Mouse (Mus musculus): Measurements from ENCODE around the gene Pfn4. TPM values are rescaled to one million over a fixed set of nuclear protein-coding genes. Genes with fewer than 3 reads are reported as not detected.
"Not testable (repeated sequence)": the region's sequence is repeated elsewhere in the genome, so short reads cannot be mapped to it uniquely, and the experiment has no call there.

Pfn4 gene
- 10 to 100 TPM in 1 of 2 experiments, 1 to 10 TPM in 1; 9.7 to 12.5 TPM for total RNA-seq (2021)
- long read RNA-seq, experiment 1, transcript Pfn4-201 (4 exons, 1,306 nt) = major isoform, 14 of 14 reads
- long read RNA-seq, experiment 1, partial matches to known transcripts = 0 of 14 reads
- long read RNA-seq, experiment 1, other reads (novel, unspliced or antisense) = 0 of 14 reads
- long read RNA-seq, experiment 2, full-length matches to known transcripts = 6 of 7 reads
- long read RNA-seq, experiment 2, partial matches to known transcripts = 0 of 7 reads
- long read RNA-seq, experiment 2, other reads (novel, unspliced or antisense) = 1 of 7 reads

DNA sequence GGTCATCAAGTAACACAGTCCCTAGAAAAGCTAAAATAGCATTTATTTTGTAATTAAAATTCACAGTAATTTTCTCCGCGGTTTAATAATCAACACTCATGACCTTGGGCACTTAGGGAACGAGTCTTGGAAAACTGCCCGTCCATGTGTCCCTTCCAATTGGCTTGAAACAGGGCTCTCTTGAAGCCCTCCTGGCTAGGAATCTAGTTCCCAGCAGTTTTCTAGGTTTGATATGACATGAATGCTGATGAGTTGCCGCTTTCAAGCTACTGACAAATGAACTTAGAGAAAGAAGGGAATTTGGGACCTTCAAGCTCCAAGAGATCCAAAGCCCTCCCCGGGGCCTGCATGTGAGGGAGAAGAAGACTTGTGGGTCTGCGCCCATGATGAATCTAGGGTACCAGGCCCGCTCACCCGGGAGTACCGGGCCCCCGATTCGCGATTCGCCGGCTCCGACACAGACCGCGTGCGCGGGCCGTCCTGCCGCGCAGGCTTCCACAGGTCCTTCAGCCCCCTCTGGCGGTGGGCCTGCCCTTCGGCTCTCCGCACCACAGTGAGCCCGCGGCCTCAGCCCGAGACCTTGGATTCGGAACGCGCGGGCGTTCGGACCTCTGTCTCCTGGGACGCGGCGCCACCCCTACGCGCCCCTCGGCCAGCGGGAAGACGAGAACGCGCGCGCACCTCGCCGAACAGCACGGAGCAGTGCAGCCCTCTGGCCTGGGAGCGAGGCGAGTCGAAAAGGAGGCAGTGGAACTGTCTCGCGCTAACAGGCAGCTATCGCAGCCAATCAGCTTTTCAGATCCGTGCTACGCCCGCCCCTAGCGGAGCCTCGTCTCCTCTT, at the start of gene Pfn4, which contains the start of gene Fam228b:
Gene Pfn4 (plus strand): TSS at position 531 of the 841 bp plus-strand sequence.
Gene Fam228b (minus strand): TSS at position 776 of the 841 bp plus-strand sequence.
- peak; percentile 89 for TF ChIP-seq CTCF (IDR thresholded peaks at IDR 0.05)
- intact Hi-C loops (cut with DNase I) = loop anchor here (2.0 to 5.0 kb wide), 6 partner anchors 48 to 196 kb away; partner anchors contain the start of genes Gm3625, Itsn2, Sf3b6 and Ubxn2a
- peak; percentile 97 to 99 for DNase-seq (ENCODE audit: extremely low spot score in 1 of 2, low spot score in 2 of 2)
- peak within 1 kb of the TSS; percentile 73 for H3K4me3 ChIP-seq
- H3K27ac ChIP-seq = peak within 1 kb of the TSS; percentile 98

DNA sequence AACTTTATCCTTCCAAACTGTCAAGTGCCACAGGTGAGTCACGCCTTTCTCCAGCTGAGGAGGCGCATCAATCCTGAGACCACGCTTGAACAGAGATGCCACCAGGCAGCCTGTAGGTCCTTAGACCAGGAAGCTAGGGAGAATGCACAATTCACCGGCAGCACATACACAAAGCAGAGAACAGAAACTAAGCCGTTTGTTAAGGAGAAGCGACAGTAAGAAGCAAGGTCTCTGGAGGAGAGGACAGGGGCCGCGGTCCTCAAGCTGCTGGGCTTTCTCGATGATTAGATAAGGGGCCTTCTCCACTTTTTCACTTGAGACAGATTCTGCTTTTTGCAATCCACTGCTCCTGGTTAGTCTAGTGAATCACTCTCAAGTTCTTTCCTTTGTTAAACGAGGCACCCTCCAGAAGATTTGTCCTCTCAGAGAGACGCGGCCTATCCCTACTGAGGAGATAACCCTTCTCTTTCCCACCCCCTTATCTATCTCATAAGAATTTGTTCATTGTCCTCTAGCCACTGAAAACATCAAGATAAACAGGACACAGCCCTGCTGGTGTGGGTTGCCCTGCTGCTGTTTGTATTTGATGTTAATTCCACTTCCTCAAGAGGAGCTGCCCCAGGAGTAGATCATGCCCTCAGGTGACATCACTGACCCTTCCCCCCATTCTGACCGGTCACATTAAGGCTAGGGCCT, 49.6 kb upstream of the Pfn4 start:
- H3K4me3 ChIP-seq = no peak overlapping the region
- H3K27ac ChIP-seq = no peak overlapping the region
- DNase-seq (ENCODE audit: extremely low spot score in 1 of 2, low spot score in 2 of 2) = no peak
- TF ChIP-seq CTCF (IDR thresholded peaks at IDR 0.05) = no peak
- intact Hi-C loops (cut with DNase I) = no loop called here

DNA sequence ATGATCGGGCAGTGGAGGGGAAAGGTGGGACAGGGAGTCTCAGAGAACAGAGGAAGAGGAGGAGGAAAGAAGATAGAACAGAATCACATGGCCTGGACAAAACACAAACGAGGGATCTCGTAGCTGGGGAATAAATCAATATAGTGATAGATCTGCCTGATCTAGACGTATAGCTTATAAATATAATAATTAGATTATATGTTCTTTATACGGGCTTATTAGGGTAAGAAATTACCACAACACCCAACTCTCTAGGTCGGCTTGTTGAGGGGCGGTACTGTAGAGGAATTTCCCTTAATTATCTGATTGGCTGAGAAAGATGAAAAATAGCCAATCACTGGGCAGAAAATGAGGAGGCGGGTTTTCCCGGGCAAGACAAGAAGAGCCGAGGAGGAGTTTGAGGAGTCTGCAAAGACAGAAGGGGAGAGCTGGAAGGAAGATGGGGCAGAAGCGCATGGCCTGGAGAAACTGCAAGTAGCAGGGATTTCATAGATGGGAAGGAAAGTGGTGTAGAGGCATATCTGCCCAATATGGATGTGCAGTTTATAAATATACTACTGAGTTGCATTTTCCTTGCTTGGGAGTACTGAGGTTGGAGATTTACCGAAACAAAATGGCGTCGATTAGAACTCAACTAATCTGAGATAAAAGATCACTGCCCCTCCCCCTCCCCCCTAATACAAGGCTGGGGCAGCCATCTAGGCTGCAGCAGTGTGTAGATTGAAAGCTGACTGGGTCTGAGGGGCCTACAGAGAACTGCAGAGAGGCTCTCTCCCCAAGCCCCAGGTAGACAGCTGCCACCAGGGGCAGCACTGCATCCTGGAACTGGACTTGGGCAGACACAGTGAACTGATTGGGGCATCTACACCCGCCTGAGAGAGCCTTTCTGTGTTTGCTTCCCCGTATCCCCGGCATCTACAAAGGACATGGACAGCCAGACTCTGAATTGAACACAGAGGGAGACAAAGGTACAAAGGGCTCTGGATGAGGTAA, 48.8 kb upstream of the Pfn4 start:
- H3K27ac ChIP-seq = no peak overlapping the region
- TF ChIP-seq CTCF (IDR thresholded peaks at IDR 0.05) = peak; percentile 4; the same call in 1 of the 2 replicates
- no peak overlapping the region for H3K4me3 ChIP-seq
- intact Hi-C loops (cut with DNase I) = no loop called here
- DNase-seq (ENCODE audit: extremely low spot score in 1 of 2, low spot score in 2 of 2) = no peak

DNA sequence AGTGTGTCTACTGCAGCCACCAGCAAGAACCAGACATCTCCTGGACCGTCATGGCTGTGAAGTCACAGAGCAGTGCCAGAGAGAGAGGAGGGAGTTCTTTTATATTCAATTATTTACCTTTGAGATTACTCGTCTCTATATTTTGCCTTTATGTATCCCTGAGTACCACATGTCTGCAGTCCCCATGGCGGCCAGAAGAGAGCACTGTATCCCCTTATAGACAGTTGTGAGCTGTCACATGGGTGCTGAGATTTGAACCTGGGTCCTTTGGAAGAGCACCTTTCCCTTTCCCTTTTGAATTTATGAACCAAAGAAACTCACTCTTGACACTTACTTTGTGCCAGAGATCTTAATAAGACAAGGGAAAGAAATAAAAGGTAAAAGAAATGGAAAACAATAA, 39.7 kb upstream of the Pfn4 start:
- H3K4me3 ChIP-seq = no peak overlapping the region
- no peak for DNase-seq (ENCODE audit: extremely low spot score in 1 of 2, low spot score in 2 of 2)
- no peak overlapping the region for H3K27ac ChIP-seq
- no peak; the same call in 1 of the 2 replicates for TF ChIP-seq CTCF (IDR thresholded peaks at IDR 0.05)
- intact Hi-C loops (cut with DNase I) = no loop called here

DNA sequence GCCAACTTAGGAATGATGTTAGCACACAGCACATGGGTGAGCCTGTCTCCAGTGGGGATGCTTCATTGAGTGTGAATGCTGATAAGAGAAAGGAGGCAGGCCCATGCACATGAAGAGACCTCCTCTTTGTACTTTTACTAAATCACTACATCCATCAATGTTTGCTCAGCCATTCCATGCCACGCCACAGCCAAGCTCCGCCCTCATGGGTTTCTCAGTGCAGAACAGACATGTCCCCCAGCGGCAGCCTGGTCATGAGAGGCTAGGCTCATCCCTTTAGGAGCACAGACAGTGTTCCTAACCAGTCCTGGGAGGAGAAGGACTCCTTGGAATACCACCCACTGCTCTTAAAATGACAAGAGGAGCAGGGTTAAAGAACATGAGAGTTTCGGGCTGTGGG, 37.2 kb upstream of the Pfn4 start:
- no peak for DNase-seq (ENCODE audit: extremely low spot score in 1 of 2, low spot score in 2 of 2)
- no peak overlapping the region for H3K4me3 ChIP-seq
- no peak overlapping the region for H3K27ac ChIP-seq
- TF ChIP-seq CTCF (IDR thresholded peaks at IDR 0.05) = no peak
- intact Hi-C loops (cut with DNase I) = no loop called here

DNA sequence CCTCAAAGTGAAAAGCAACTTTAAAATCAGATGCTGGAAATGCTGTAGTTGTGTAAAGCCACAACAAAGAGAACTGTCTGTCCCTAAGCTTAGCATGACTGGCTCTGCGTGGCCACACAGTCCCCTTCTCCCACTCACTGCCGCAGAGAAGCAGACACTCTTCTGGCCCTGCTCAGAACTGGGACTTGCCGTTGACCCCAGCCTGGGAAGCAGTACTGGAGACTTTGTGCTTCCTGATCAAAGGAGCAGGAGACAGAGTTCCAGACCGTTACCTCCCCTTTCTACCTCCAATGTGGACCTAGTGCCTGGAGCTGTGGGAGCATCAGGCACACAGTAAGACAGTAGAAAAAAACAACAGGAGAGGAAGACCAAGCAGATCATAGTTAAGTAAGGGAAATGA, 36.5 kb upstream of the Pfn4 start:
- intact Hi-C loops (cut with DNase I) = no loop called here
- H3K4me3 ChIP-seq = no peak overlapping the region
- no peak for TF ChIP-seq CTCF (IDR thresholded peaks at IDR 0.05)
- no peak overlapping the region for H3K27ac ChIP-seq
- DNase-seq (ENCODE audit: extremely low spot score in 1 of 2, low spot score in 2 of 2) = no peak

DNA sequence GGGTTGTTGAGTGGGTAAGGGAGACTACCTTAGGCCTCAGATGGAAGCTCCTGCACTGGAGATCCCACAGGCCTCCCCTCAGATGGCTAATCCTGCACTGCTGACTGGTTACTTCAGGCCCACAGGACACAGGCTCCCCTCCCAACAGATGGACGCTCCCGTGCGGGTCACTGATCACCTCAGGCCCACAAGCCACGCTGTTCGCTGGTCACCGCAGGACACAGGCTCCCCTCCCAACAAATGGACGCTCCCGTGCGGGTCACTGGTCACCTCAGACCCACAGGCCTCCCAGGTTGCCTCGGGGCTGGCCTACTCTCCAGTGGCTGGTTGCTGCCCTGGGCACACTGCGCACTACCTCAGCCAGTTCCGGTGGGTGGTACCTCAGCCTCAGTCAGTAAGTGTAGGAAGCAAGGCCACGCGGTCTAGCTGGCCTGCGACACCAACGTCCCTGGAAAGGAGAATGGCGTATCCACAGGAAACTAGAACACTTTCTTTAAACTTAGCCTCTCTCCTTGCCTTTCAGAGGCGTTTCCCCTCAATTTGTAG, 30.7 kb upstream of the Pfn4 start, which contains the start of gene Fam228a:
Gene Fam228a (minus strand): TSS at position 400 of the 546 bp plus-strand sequence.
- no peak within 1 kb of the TSS for H3K27ac ChIP-seq
- DNase-seq (ENCODE audit: extremely low spot score in 1 of 2, low spot score in 2 of 2) = no peak
- intact Hi-C loops (cut with DNase I) = no loop called here
- TF ChIP-seq CTCF (IDR thresholded peaks at IDR 0.05) = no peak
- H3K4me3 ChIP-seq = no peak within 1 kb of the TSS

DNA sequence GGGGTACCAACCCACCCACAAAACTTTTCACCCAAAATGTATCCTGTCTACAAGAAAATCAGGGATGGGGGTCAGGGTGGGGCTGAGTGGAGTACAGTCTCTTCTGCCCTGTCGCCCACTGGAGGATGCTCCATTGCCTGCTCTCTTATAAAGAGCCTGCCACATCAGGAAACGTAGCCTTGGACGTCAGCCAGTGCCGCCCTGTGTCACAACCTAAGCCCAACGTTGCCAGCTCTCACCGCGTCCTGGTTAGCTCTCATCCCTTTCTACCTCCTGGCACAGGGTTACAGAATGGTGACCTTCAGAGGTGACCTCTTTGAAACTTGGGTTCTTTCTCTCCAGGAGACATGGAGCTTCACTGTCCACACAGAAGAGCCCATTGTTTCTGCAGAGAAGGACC, 28.0 kb upstream of the Pfn4 start:
- no peak for TF ChIP-seq CTCF (IDR thresholded peaks at IDR 0.05)
- no peak overlapping the region for H3K27ac ChIP-seq
- no peak for DNase-seq (ENCODE audit: extremely low spot score in 1 of 2, low spot score in 2 of 2)
- H3K4me3 ChIP-seq = no peak overlapping the region
- intact Hi-C loops (cut with DNase I) = no loop called here

DNA sequence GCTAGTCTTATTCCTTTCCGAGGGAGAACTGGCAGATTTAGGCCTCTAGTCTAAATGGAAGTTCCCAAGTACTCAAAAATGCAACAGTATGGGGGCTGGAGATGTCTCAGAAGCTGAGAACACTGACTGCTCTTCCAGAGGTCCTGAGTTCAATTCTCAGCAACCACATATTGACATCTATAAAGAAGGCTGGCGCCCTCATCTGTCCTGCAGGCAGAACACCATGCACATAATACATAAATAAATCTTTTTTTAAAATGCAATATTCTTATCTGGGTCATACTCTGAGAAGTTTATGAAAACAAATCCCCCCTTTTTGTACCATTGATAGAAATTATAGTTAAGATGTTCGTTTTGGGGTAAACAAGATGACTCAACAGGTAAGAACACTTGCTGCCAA, 26.6 kb upstream of the Pfn4 start:
- intact Hi-C loops (cut with DNase I) = no loop called here
- Histone ChIP-seq H3K27ac (no peak overlapping the region), H3K4me3 (no peak overlapping the region)
- no peak for DNase-seq (ENCODE audit: extremely low spot score in 1 of 2, low spot score in 2 of 2)
- peak; percentile 19 for TF ChIP-seq CTCF (IDR thresholded peaks at IDR 0.05)

DNA sequence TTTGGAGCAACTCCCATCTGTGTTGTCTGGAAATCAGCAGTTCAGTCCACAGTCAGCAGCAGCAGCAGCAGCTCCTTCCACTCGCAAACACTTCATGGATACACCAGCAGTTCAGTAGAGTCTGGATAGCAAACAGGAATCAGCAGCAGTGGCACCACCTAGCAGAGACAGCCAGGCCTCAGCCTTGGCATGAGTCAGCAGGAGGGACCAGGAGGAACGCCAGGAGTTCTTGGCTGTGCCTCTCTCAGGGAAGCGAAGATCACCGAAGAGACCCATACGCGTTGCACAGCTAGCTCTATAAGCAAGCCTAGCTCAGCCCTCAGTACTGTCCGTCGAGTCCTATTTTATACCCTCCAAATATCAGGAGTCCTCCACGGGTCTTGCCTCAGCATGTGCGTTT, 24.3 kb upstream of the Pfn4 start:
- no peak overlapping the region for H3K27ac ChIP-seq
- TF ChIP-seq CTCF (IDR thresholded peaks at IDR 0.05) = no peak
- no peak for DNase-seq (ENCODE audit: extremely low spot score in 1 of 2, low spot score in 2 of 2)
- H3K4me3 ChIP-seq = no peak overlapping the region
- intact Hi-C loops (cut with DNase I) = no loop called here

DNA sequence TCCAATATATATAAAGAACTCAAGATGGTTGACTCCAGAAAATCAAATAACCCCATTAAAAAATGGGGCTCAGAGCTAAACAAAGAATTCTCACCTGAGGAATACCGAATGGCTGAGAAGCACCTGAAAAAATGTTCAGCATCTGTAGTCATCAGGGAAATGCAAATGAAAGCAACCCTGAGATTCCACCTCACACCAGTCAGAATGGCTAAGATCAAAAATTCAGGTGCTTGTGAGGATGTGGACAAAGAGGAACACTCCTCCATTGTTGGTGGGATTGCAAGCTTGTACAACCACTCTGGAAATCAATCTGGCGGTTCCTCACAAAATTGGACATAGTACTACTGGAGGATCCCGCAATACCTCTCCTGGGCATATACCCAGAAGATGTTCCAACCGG, 14.4 kb upstream of the Pfn4 start:
- DNase-seq (ENCODE audit: extremely low spot score in 1 of 2, low spot score in 2 of 2); intact Hi-C loops (cut with DNase I); H3K27ac ChIP-seq; H3K4me3 ChIP-seq: not testable (repeated sequence)
